Mouse (Mus musculus): ENCODE results near the gene Susd3. TPM values are rescaled to one million over a fixed set of nuclear protein-coding genes. Genes with fewer than 3 reads are reported as not detected.

Susd3 gene
- polyA plus RNA-seq, 2 experiments from 2014 or later = 60.4 to 88.7 TPM

- ATAC-seq = no peak
Observed at GRCm38 (mm10) chr13:49246011-49246410, 2.5 kb downstream of the Susd3 start.

- ATAC-seq = no peak
Observed at GRCm38 (mm10) chr13:49245251-49245650, 3.3 kb downstream of the Susd3 start.

- no peak for ATAC-seq
Observed at GRCm38 (mm10) chr13:49243492-49243891, 5.0 kb downstream of the Susd3 start.

GRCm38 (mm10) chr13:49242321-49243065 is 6.0 kb downstream of the Susd3 start:
- peak; percentile 92 for ATAC-seq

- no peak for ATAC-seq
Observed at GRCm38 (mm10) chr13:49238737-49239136, 9.8 kb downstream of the Susd3 start.

- no peak for ATAC-seq
Observed at GRCm38 (mm10) chr13:49237617-49238016, 10.9 kb downstream of the Susd3 start.

- no peak for ATAC-seq
Observed at GRCm38 (mm10) chr13:49234711-49235110, 13.8 kb downstream of the Susd3 start.

- no peak for ATAC-seq
Observed at GRCm38 (mm10) chr13:49233792-49234572, 14.5 kb downstream of the Susd3 start.

GRCm38 (mm10) chr13:49225633-49226032 is 22.9 kb downstream of the Susd3 start:
- no peak for ATAC-seq

- ATAC-seq = peak; percentile 71
Observed at GRCm38 (mm10) chr13:49225159-49225558, 23.3 kb downstream of the Susd3 start.

- ATAC-seq = no peak
Observed at GRCm38 (mm10) chr13:49224729-49225128, 23.8 kb downstream of the Susd3 start.

- no peak for ATAC-seq
Observed at GRCm38 (mm10) chr13:49224314-49224713, 24.2 kb downstream of the Susd3 start.

GRCm38 (mm10) chr13:49220912-49221311 is 27.6 kb downstream of the Susd3 start:
- no peak for ATAC-seq

GRCm38 (mm10) chr13:49219367-49219766 is 29.1 kb downstream of the Susd3 start:
- no peak for ATAC-seq

GRCm38 (mm10) chr13:49218651-49219050 is 29.9 kb downstream of the Susd3 start:
- ATAC-seq = no peak

- no peak for ATAC-seq
Observed at GRCm38 (mm10) chr13:49216808-49217561, 31.5 kb downstream of the Susd3 start.

GRCm38 (mm10) chr13:49216220-49216552 is 32.3 kb downstream of the Susd3 start:
- peak; percentile 32 for ATAC-seq

GRCm38 (mm10) chr13:49215504-49216219 is 32.8 kb downstream of the Susd3 start, which contains the start of gene Card19:
TSS of gene Card19 (minus strand) at chr13:49216037.
- peak; percentile 91 for ATAC-seq

- peak; percentile 2 for ATAC-seq
Observed at GRCm38 (mm10) chr13:49215128-49215503, 33.4 kb downstream of the Susd3 start.

- ATAC-seq = no peak
Observed at GRCm38 (mm10) chr13:49214454-49214853, 34.1 kb downstream of the Susd3 start.

- peak; percentile 51 for ATAC-seq
Observed at GRCm38 (mm10) chr13:49213531-49213932, 35.0 kb downstream of the Susd3 start.

GRCm38 (mm10) chr13:49212711-49213500 is 35.6 kb downstream of the Susd3 start:
- ATAC-seq = no peak
